Mouse (Mus musculus) myocyte (in vitro differentiated cells): ENCODE results near the gene Gucy2e. TPM values are rescaled to one million over a fixed set of nuclear protein-coding genes. Genes with fewer than 3 reads are reported as not detected.
A peak's percentile ranks its signal among the peaks of the same experiment; 100 is the strongest.

ENCODE experiments used
- H3K27me3 ChIP-seq: one replicate; pipeline ENCODE4 v1.6.1; 2011; ENCODE audit not compliant: control insufficient read depth, insufficient read depth, insufficient read length
- H3K36me3 ChIP-seq: one replicate; pipeline ENCODE4 v1.6.1; 2011; ENCODE audit not compliant: control insufficient read depth, insufficient read depth
- H3K4me2 ChIP-seq: one replicate; pipeline ENCODE4 v1.6.1; 2011; ENCODE audit warnings: low read depth, control low read depth
- H3K4me3 ChIP-seq: one replicate; pipeline ENCODE4 v1.5.1; 2011; ENCODE audit warnings: mild to moderate bottlenecking, control low read depth, moderate library complexity
- H3K79me2 ChIP-seq: one replicate; pipeline ENCODE4 v1.6.1; 2011; ENCODE audit not compliant: control insufficient read depth, insufficient read depth
- H3ac ChIP-seq: one replicate; pipeline ENCODE4 v1.6.1; 2011; ENCODE audit not compliant: control insufficient read depth, insufficient read length
- CEBPB ChIP-seq: IDR thresholded peaks from 2 replicates; pipeline ENCODE4 v1.6.1; 2011; ENCODE audit warnings: mild to moderate bottlenecking, moderate library complexity; ENCODE audit not compliant: poor library complexity, insufficient read depth, severe bottlenecking
- E2F4 ChIP-seq: IDR thresholded peaks from one replicate; pipeline ENCODE4 v1.6.1; 2011; ENCODE audit warnings: mild to moderate bottlenecking, control low read depth, moderate library complexity; ENCODE audit not compliant: insufficient read depth
- MAX ChIP-seq: IDR thresholded peaks from one replicate; pipeline ENCODE4 v1.6.1; 2011; ENCODE audit warnings: low read depth, mild to moderate bottlenecking, control low read depth
- MYOD1 ChIP-seq, 3 experiments: IDR thresholded peaks; one replicate each; pipeline ENCODE4 v1.6.1; 2011; ENCODE audit warnings: control low read depth in 2 of 3, low read depth in 2 of 3, mild to moderate bottlenecking in 2 of 3, moderate library complexity in 1 of 3; ENCODE audit not compliant: insufficient read length in 2 of 3, control insufficient read depth in 1 of 3
- MYOG ChIP-seq, 3 experiments: IDR thresholded peaks; one replicate each; pipeline ENCODE4 v1.6.1; 2011; ENCODE audit warnings: control low read depth in 2 of 3, low read depth in 2 of 3, mild to moderate bottlenecking in 2 of 3; ENCODE audit not compliant: insufficient read length in 2 of 3, control insufficient read depth in 1 of 3, insufficient read depth in 1 of 3
- POLR2A ChIP-seq: IDR thresholded peaks from one replicate; pipeline ENCODE4 v1.6.1; 2011; ENCODE audit warnings: low read depth, mild to moderate bottlenecking, control low read depth, moderate library complexity; ENCODE audit not compliant: insufficient read length
- POLR2AphosphoS2 ChIP-seq: IDR thresholded peaks from one replicate; pipeline ENCODE4 v1.6.1; 2011; ENCODE audit warnings: low read depth, control low read depth; ENCODE audit not compliant: insufficient read length
- REST ChIP-seq: IDR thresholded peaks from one replicate; pipeline ENCODE4 v1.6.1; 2011; ENCODE audit warnings: mild to moderate bottlenecking, control low read depth, moderate library complexity; ENCODE audit not compliant: insufficient read depth, insufficient read length
- SRF ChIP-seq: IDR thresholded peaks from one replicate; pipeline ENCODE4 v1.6.1; 2011; ENCODE audit warnings: low read depth; ENCODE audit not compliant: control insufficient read depth, insufficient read length
- TCF12 ChIP-seq: IDR thresholded peaks from one replicate; pipeline ENCODE4 v1.6.1; 2011; ENCODE audit warnings: mild to moderate bottlenecking, control low read depth; ENCODE audit not compliant: poor library complexity, insufficient read depth, severe bottlenecking
- TCF3 ChIP-seq: IDR thresholded peaks from one replicate; pipeline ENCODE4 v1.6.1; 2011; ENCODE audit warnings: low read depth, control low read depth; ENCODE audit not compliant: insufficient read length
- USF1 ChIP-seq: IDR thresholded peaks from one replicate; pipeline ENCODE4 v1.6.1; 2011; ENCODE audit warnings: low read depth, mild to moderate bottlenecking, control low read depth, moderate library complexity
- polyA plus RNA-seq: library from polyadenylated mRNA; unstranded; fragments of >200 nt; fragmentation: generic; extraction: Trizol; gene quantifications from one replicate; pipeline ENCODE4 v1.2.1, GENCODE M21; 2012; ENCODE audit warnings: missing spikeins

Gene Gucy2e
- polyA plus RNA-seq, 1 experiment = not detected

DNA sequence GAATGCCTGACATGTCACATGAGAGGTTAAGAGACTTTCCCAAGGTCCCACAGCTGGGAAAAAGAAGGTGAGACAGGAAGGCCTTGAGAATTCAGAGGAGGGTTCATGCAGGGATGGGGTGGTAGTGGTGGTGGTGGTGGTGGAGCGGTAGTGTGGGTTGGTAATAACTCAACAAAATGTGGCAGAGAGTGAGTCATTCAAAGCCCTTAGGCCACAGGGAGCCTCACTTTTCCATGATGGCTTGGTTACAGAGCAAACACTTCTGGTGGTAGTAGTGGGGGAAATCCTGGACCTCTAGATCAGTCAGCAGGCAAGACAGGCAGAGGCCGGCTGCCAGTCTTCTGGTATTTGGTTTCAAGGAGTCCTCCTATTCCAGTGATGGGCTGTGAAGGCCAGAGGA, 64.2 kb downstream of the Gucy2e start:
- Histone ChIP-seq H3K79me2 (no peaks in the 10 kb centered on the region), H3K27me3 (no peaks in the 10 kb centered on the region), H3K4me2 (no peak overlapping the region), H3K36me3 (no peaks in the 10 kb centered on the region), H3K4me3 (no peak overlapping the region), H3ac (no peak overlapping the region)
- TF ChIP-seq MAX (no peak), USF1 (no peak), TCF12 (no peak), MYOD1 (IDR thresholded peaks at IDR 0.05; ENCODE audit: control insufficient read depth in 1 of 3, insufficient read length in 2 of 3, low read depth in 2 of 3) (no peak)

DNA sequence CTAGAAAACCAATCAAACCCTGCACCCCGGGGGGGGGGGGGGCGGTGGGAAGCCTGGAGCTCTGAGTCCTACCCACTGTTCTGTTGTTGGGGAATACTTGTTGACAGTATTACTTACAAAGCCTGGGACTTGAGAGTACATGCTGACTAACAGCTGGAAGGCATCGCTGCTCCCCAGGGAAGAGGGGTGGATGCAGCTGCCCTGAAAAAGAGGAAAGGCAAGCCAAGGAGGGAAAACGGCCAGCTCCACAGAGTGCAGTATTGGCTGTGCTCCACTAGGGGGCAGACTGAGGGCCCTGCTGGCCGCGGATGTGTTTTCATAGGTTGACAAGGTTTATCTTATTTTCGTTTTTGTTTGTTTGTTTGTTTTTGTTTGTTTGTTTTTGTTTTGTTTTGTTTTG, 65.2 kb downstream of the Gucy2e start:
- peaks cover 4% of the 10 kb centered on the region for H3K27me3 ChIP-seq
- no peak overlapping the region for H3ac ChIP-seq
- H3K36me3 ChIP-seq = no peaks in the 10 kb centered on the region
- no peak overlapping the region for H3K4me2 ChIP-seq
- no peak overlapping the region for H3K4me3 ChIP-seq
- TF ChIP-seq POLR2AphosphoS2 = no peak
- peak in 1 of 3 experiments; percentile 3 for TF ChIP-seq MYOG (IDR thresholded peaks at IDR 0.05; ENCODE audit: control insufficient read depth in 1 of 3, insufficient read depth in 1 of 3, insufficient read length in 2 of 3, low read depth in 2 of 3)
- TF ChIP-seq MYOD1 (IDR thresholded peaks at IDR 0.05; ENCODE audit: control insufficient read depth in 1 of 3, insufficient read length in 2 of 3, low read depth in 2 of 3) = peak in 2 of 3 experiments; percentile 23 to 46
- TF ChIP-seq REST = no peak
- H3K79me2 ChIP-seq = no peaks in the 10 kb centered on the region

DNA sequence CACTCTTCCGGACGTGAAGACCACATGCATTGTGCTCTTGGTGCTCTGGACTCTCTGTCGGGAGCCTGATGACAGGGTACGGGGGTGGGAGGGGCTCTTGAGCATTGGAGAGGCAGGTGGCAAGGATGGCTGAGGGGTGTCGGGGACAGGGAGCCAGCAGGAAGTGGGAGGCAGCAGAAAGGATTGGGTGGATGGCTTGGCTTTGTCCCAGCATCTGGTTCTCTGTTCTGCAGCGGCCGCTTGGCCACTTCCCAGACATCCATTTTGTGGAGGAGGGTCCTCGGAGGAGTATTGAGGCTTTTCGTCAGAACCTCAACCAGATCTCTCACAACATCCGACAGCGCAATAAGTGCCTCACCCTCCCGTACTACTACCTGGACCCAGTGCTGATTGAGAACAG, 67.5 kb downstream of the Gucy2e start:
- TF ChIP-seq MYOG (IDR thresholded peaks at IDR 0.05; ENCODE audit: control insufficient read depth in 1 of 3, insufficient read depth in 1 of 3, insufficient read length in 2 of 3, low read depth in 2 of 3) = no peak
- TF ChIP-seq TCF3 = no peak
- TF ChIP-seq CEBPB = no peak
- no peak for TF ChIP-seq POLR2A
- no peak for TF ChIP-seq POLR2AphosphoS2
- no peak for TF ChIP-seq E2F4
- TF ChIP-seq MYOD1 (IDR thresholded peaks at IDR 0.05; ENCODE audit: control insufficient read depth in 1 of 3, insufficient read length in 2 of 3, low read depth in 2 of 3) = no peak
- no peak for TF ChIP-seq USF1
- TF ChIP-seq TCF12 = no peak
- TF ChIP-seq SRF = no peak
- no peak for TF ChIP-seq REST
- no peak for TF ChIP-seq MAX
- H3K4me3 ChIP-seq = no peak overlapping the region
- no peaks in the 10 kb centered on the region for H3K79me2 ChIP-seq
- peaks cover 20% of the 10 kb centered on the region for H3K27me3 ChIP-seq
- H3K36me3 ChIP-seq = no peaks in the 10 kb centered on the region
- H3K4me2 ChIP-seq = no peak overlapping the region
- no peak overlapping the region for H3ac ChIP-seq

Other genes starting within 250 kb of the Gucy2e start
- 9.1 TPM for gene Pfas, start 228.6 kb downstream of the Gucy2e start, polyA plus RNA-seq
- gene Ctc1, start 221.1 kb downstream of the Gucy2e start, polyA plus RNA-seq = 29.1 TPM
- gene Aurkb, start 191.4 kb downstream of the Gucy2e start, polyA plus RNA-seq = 28.2 TPM
- 27.2 TPM for gene Borcs6, start 177.3 kb downstream of the Gucy2e start, polyA plus RNA-seq
- gene Tmem107, start 166.2 kb downstream of the Gucy2e start, polyA plus RNA-seq = 29.5 TPM
- 51.8 TPM for gene Vamp2, start 148.5 kb downstream of the Gucy2e start, polyA plus RNA-seq
- gene Per1, start 141.8 kb downstream of the Gucy2e start, polyA plus RNA-seq = 8.9 TPM
- 0.28 TPM for gene Hes7, start 116.6 kb downstream of the Gucy2e start, polyA plus RNA-seq
- 0.78 TPM for gene 9130213A22Rik, start 114.4 kb downstream of the Gucy2e start, polyA plus RNA-seq
- gene Aloxe3, start 111.1 kb downstream of the Gucy2e start, polyA plus RNA-seq = 0.01 TPM
- gene Alox12b, start 80.0 kb downstream of the Gucy2e start, polyA plus RNA-seq = not detected
- not detected for gene Alox8, start 39.2 kb downstream of the Gucy2e start, polyA plus RNA-seq
- 10.3 TPM for gene Cntrob, start 86.7 kb upstream of the Gucy2e start, polyA plus RNA-seq
- gene Trappc1, start 86.9 kb upstream of the Gucy2e start, polyA plus RNA-seq = 116 TPM
- 2.0 TPM for gene Kcnab3, start 89.2 kb upstream of the Gucy2e start, polyA plus RNA-seq
- 2.5 TPM for gene Rnf227, start 103.4 kb upstream of the Gucy2e start, polyA plus RNA-seq
- 148 TPM for gene Chd3, start 132.4 kb upstream of the Gucy2e start, polyA plus RNA-seq
- gene Naa38, start 158.5 kb upstream of the Gucy2e start, polyA plus RNA-seq = 126 TPM
- gene Cyb5d1, start 158.6 kb upstream of the Gucy2e start, polyA plus RNA-seq = 23.0 TPM
- 0.16 TPM for gene Tmem88, start 161.2 kb upstream of the Gucy2e start, polyA plus RNA-seq
- gene Kdm6b, start 176.6 kb upstream of the Gucy2e start, polyA plus RNA-seq = 31.0 TPM